Mouse (Mus musculus): ENCODE measurements around the gene Trp63. TPM values are rescaled to one million over a fixed set of nuclear protein-coding genes. Genes with fewer than 3 reads are reported as not detected.

Gene Trp63
- total and polyA plus RNA-seq, 3 experiments: not detected

DNA sequence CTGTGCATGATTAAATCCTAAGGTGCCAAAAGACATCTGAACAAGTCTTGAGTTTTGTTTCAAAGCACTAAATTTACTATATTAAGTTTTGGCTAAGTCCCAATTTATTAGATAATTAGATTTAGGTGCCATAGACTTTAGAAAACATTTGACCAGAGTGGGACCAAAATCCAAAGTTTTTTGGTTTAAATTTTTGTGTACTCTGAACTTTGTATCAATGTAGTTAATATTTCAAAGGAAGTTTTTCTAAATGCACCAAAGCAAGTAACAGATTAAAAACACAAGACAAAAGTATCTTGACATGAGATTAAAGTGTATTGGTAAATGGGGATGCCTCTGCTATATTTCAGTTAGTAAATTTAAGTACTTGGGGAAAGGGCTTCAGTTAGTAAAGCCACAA is 194.6 kb downstream of the Trp63 start:
- Histone ChIP-seq H3K27me3 (ENCODE audit: control insufficient read depth in 1 of 2, insufficient read depth in 2 of 2, low read length in 2 of 2) (no peaks in the 10 kb centered on the region), H3K79me2 (ENCODE audit: control insufficient read depth, insufficient read depth, low read length, poor library complexity) (no peaks in the 10 kb centered on the region), H3K9ac (ENCODE audit: control insufficient read depth, low read depth, low read length, poor library complexity, severe bottlenecking) (no peak overlapping the region), H3K36me3 (ENCODE audit: control insufficient read depth in 1 of 2, insufficient read depth in 2 of 2, low read length in 2 of 2) (no peaks in the 10 kb centered on the region), H3K9me3 (replicated peaks; ENCODE audit: insufficient read depth, low read length) (no peaks in the 10 kb centered on the region), H3K4me3 (ENCODE audit: control insufficient read depth in 1 of 2, insufficient read depth in 1 of 2, low read depth in 2 of 2, low read length in 2 of 2) (no peak overlapping the region), H3K27ac (ENCODE audit: control insufficient read depth, low read depth, low read length) (no peak overlapping the region), H3K4me1 (ENCODE audit: control insufficient read depth in 1 of 2, insufficient read depth in 2 of 2, low read length in 2 of 2) (no peaks in the 10 kb centered on the region)
- TF ChIP-seq CTCF (IDR thresholded peaks at IDR 0.05 in 2 of 3, conservative IDR thresholded peaks at IDR 0.05 in 1 of 3; ENCODE audit: control insufficient read depth in 1 of 3, insufficient read depth in 1 of 3, low read depth in 2 of 3, low read length in 3 of 3, poor library complexity in 1 of 3, severe bottlenecking in 1 of 3): no peak
- no peak for TF ChIP-seq ZMIZ1 (IDR thresholded peaks at IDR 0.05; ENCODE audit: low read depth, low read length)
- TF ChIP-seq MYC (IDR thresholded peaks at IDR 0.05; ENCODE audit: low read depth, low read length): no peak
- TF ChIP-seq POLR2AphosphoS5 (IDR thresholded peaks at IDR 0.05; ENCODE audit: borderline replicate concordance, low read depth, low read length): no peak
- DNase-seq (ENCODE audit: low read depth, low spot score): no peak

DNA sequence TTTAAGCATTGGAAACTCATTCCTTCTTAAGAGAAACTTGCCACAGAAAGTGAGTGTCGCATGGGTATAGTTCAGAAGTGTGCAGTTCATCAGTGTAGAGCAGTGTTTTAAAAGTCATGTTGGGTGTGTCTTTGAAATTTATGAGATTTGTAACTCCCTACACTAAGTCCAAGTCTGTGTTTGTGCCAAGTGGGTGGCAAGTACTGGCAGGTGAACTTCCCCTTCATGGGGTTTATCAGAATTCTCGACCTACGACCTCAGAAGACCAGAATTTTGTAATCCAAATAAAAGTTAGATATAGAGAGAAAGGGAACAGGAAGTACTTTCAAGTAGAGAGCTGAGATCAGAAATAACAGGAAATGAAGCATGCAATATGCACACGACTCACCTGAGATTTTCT is 215.5 kb downstream of the Trp63 start:
- no peaks in the 10 kb centered on the region for H3K4me1 ChIP-seq (ENCODE audit: control insufficient read depth in 1 of 2, insufficient read depth in 2 of 2, low read length in 2 of 2)
- no peak overlapping the region for H3K9ac ChIP-seq (ENCODE audit: control insufficient read depth, low read depth, low read length, poor library complexity, severe bottlenecking)
- H3K27ac ChIP-seq (ENCODE audit: control insufficient read depth, low read depth, low read length): no peak overlapping the region
- H3K27me3 ChIP-seq (ENCODE audit: control insufficient read depth in 1 of 2, insufficient read depth in 2 of 2, low read length in 2 of 2): no peaks in the 10 kb centered on the region
- no peak overlapping the region for H3K4me3 ChIP-seq (ENCODE audit: control insufficient read depth in 1 of 2, insufficient read depth in 1 of 2, low read depth in 2 of 2, low read length in 2 of 2)
- no peaks in the 10 kb centered on the region for H3K79me2 ChIP-seq (ENCODE audit: control insufficient read depth, insufficient read depth, low read length, poor library complexity)
- TF ChIP-seq MYC (IDR thresholded peaks at IDR 0.05; ENCODE audit: low read depth, low read length) (no peak), GATA1 (IDR thresholded peaks at IDR 0.05; ENCODE audit: low read depth, low read length) (no peak), UBTF (IDR thresholded peaks at IDR 0.05; ENCODE audit: borderline replicate concordance, insufficient read depth, low read depth, low read length) (no peak), SIN3A (IDR thresholded peaks at IDR 0.05; ENCODE audit: low read length) (no peak), TCF12 (IDR thresholded peaks at IDR 0.05; ENCODE audit: low read depth, low read length) (no peak)
- no peaks in the 10 kb centered on the region for H3K9me3 ChIP-seq (replicated peaks; ENCODE audit: insufficient read depth, low read length)
- DNase-seq (ENCODE audit: low read depth, low spot score): no peak
- H3K36me3 ChIP-seq (ENCODE audit: control insufficient read depth in 1 of 2, insufficient read depth in 2 of 2, low read length in 2 of 2): no peaks in the 10 kb centered on the region

DNA sequence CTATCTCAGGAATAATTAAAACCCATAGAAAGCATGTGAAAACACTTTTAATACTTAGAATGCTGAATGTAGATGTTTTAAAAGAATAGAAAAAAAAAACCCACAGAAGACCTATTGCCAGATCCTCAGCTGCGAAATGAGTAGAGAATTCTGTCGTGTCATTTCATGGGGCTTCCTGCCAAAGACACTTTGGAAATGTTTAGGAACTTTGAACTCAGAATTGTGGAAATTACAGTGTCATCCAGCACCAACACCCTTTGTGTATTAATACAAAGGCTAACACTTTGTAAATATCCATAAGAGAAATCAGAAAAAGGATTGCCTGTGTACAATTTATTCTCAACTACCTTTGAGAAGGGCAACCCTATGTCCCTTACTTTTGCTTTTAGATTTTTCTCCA is 216.1 kb downstream of the Trp63 start:
- H3K9ac ChIP-seq (ENCODE audit: control insufficient read depth, low read depth, low read length, poor library complexity, severe bottlenecking): no peak overlapping the region
- no peaks in the 10 kb centered on the region for H3K9me3 ChIP-seq (replicated peaks; ENCODE audit: insufficient read depth, low read length)
- no peak overlapping the region for H3K4me3 ChIP-seq (ENCODE audit: control insufficient read depth in 1 of 2, insufficient read depth in 1 of 2, low read depth in 2 of 2, low read length in 2 of 2)
- H3K4me1 ChIP-seq (ENCODE audit: control insufficient read depth in 1 of 2, insufficient read depth in 2 of 2, low read length in 2 of 2): no peaks in the 10 kb centered on the region
- no peak for DNase-seq (ENCODE audit: low read depth, low spot score)
- TF ChIP-seq UBTF (IDR thresholded peaks at IDR 0.05; ENCODE audit: borderline replicate concordance, insufficient read depth, low read depth, low read length) (no peak), ZC3H11A (IDR thresholded peaks at IDR 0.05; ENCODE audit: low read depth, low read length) (no peak), CTCF (IDR thresholded peaks at IDR 0.05 in 2 of 3, conservative IDR thresholded peaks at IDR 0.05 in 1 of 3; ENCODE audit: control insufficient read depth in 1 of 3, insufficient read depth in 1 of 3, low read depth in 2 of 3, low read length in 3 of 3, poor library complexity in 1 of 3, severe bottlenecking in 1 of 3) (no peak), POLR2AphosphoS5 (IDR thresholded peaks at IDR 0.05; ENCODE audit: borderline replicate concordance, low read depth, low read length) (no peak), POLR2AphosphoS2 (IDR thresholded peaks at IDR 0.05; ENCODE audit: low read length) (no peak)
- H3K27me3 ChIP-seq (ENCODE audit: control insufficient read depth in 1 of 2, insufficient read depth in 2 of 2, low read length in 2 of 2): no peaks in the 10 kb centered on the region
- no peak overlapping the region for H3K27ac ChIP-seq (ENCODE audit: control insufficient read depth, low read depth, low read length)
- H3K36me3 ChIP-seq (ENCODE audit: control insufficient read depth in 1 of 2, insufficient read depth in 2 of 2, low read length in 2 of 2): no peaks in the 10 kb centered on the region
- no peaks in the 10 kb centered on the region for H3K79me2 ChIP-seq (ENCODE audit: control insufficient read depth, insufficient read depth, low read length, poor library complexity)
